In genomic region chr2:32907442-32907841, GRCm38 (mm10) we compare ENCODE assay signal across 8 mouse cellular contexts. TPM values are rescaled to one million over a fixed set of nuclear protein-coding genes. Genes with fewer than 3 reads are reported as not detected.
DNase-seq lines count a peak whose midpoint lies in the region; ATAC-seq and TF ChIP-seq lines count a peak whose summit lies in the region.

No protein-coding gene starts in this region.

- DNase-seq in kidney, postnatal 4 days: peak; percentile 45 to 61
- DNase-seq in kidney, postnatal 10 days: no peak
- DNase-seq in frontal cortex, postnatal 36 days (ENCODE audit: low spot score in 2 of 2): no peak
- DNase-seq in c-Kit-positive CD71-positive TER-119-positive erythroid progenitor cells, embryonic 14.5 days (ENCODE audit: low spot score): no peak
- no peak for DNase-seq in thymus, adult 2 months

- H3K9me3 ChIP-seq in embryonic facial prominence, embryonic 12.5 days: no peaks in the 10 kb centered on the region
- no peaks in the 10 kb centered on the region for H3K9me3 ChIP-seq in hindbrain, embryonic 16.5 days (ENCODE audit: control insufficient read depth, low read length)
- no peaks in the 10 kb centered on the region for H3K9me3 ChIP-seq in midbrain, embryonic 16.5 days (replicated peaks; ENCODE audit: control insufficient read depth, low read length, poor library complexity, severe bottlenecking)

- peaks cover 24% of the 10 kb centered on the region for H3K4me1 ChIP-seq in embryonic facial prominence, embryonic 12.5 days
- peaks cover 28% of the 10 kb centered on the region for H3K4me1 ChIP-seq in hindbrain, embryonic 16.5 days (ENCODE audit: control insufficient read depth, insufficient read depth, low read depth, low read length)
- H3K4me1 ChIP-seq in midbrain, embryonic 16.5 days (ENCODE audit: control insufficient read depth, insufficient read depth, low read length): peaks cover 16% of the 10 kb centered on the region
- no peaks in the 10 kb centered on the region for H3K4me1 ChIP-seq in thymus, adult 2 months (replicated peaks; ENCODE audit: control insufficient read depth, insufficient read depth, low read length)

- peak overlapping the region; percentile 24; the same call in 1 of the 2 replicates for H3K9ac ChIP-seq in embryonic facial prominence, embryonic 12.5 days
- H3K9ac ChIP-seq in hindbrain, embryonic 16.5 days (ENCODE audit: low read depth, low read length): no peak overlapping the region; the same call in 1 of the 2 replicates
- no peak overlapping the region for H3K9ac ChIP-seq in midbrain, embryonic 16.5 days (ENCODE audit: low read depth, low read length)

- H3K27ac ChIP-seq in embryonic facial prominence, embryonic 12.5 days: peak overlapping the region; percentile 79
- H3K27ac ChIP-seq in hindbrain, embryonic 16.5 days (ENCODE audit: low read depth, low read length): peak overlapping the region; percentile 68
- H3K27ac ChIP-seq in midbrain, embryonic 16.5 days (ENCODE audit: low read length): peak overlapping the region; percentile 5
- no peak overlapping the region for H3K27ac ChIP-seq in thymus, adult 2 months (ENCODE audit: control insufficient read depth, insufficient read depth, low read length)

- WGBS in embryonic facial prominence, embryonic 12.5 days: 53% methylated on average over 8 of the region's 8 CpGs
- 44% methylated on average over 8 of the region's 8 CpGs for WGBS in hindbrain, embryonic 16.5 days
- WGBS in midbrain, embryonic 16.5 days: 38% methylated on average over 8 of the region's 8 CpGs
- 93% methylated on average over 8 of the region's 8 CpGs for WGBS in thymus, adult 2 months

- H3K27me3 ChIP-seq in embryonic facial prominence, embryonic 12.5 days: no peaks in the 10 kb centered on the region
- no peaks in the 10 kb centered on the region for H3K27me3 ChIP-seq in hindbrain, embryonic 16.5 days (replicated peaks; ENCODE audit: control insufficient read depth, insufficient read depth, low read length)
- no peaks in the 10 kb centered on the region for H3K27me3 ChIP-seq in midbrain, embryonic 16.5 days (ENCODE audit: control insufficient read depth, insufficient read depth, low read depth, low read length)
- H3K27me3 ChIP-seq in thymus, adult 2 months (ENCODE audit: control insufficient read depth, insufficient read depth, low read length): no peaks in the 10 kb centered on the region

- TF ChIP-seq POLR2A in thymus, adult 2 months (IDR thresholded peaks at IDR 0.05; ENCODE audit: control insufficient read depth, extremely low read depth, insufficient read depth, low read length, poor library complexity): no peak

- H3K4me3 ChIP-seq in embryonic facial prominence, embryonic 12.5 days: no peak overlapping the region
- H3K4me3 ChIP-seq in hindbrain, embryonic 16.5 days (ENCODE audit: low read length): no peak overlapping the region
- no peak overlapping the region for H3K4me3 ChIP-seq in midbrain, embryonic 16.5 days (ENCODE audit: low read depth, low read length)
- H3K4me3 ChIP-seq in thymus, adult 2 months (ENCODE audit: control insufficient read depth, insufficient read depth, low read length): no peak overlapping the region

- no peak overlapping the region for H3K4me2 ChIP-seq in embryonic facial prominence, embryonic 12.5 days (replicated peaks)
- no peak overlapping the region for H3K4me2 ChIP-seq in hindbrain, embryonic 16.5 days (ENCODE audit: low read length)
- no peak overlapping the region for H3K4me2 ChIP-seq in midbrain, embryonic 16.5 days (ENCODE audit: low read length)

- TF ChIP-seq CTCF in thymus, adult 2 months (IDR thresholded peaks at IDR 0.05; ENCODE audit: borderline replicate concordance, control insufficient read depth, extremely low read depth, insufficient read depth, low read length, poor library complexity): no peak

- no peak for ATAC-seq in embryonic facial prominence, embryonic 12.5 days (ENCODE audit: insufficient number of reproducible peaks, insufficient read depth, low FRiP score, low TSS enrichment)
- no peak for ATAC-seq in hindbrain, embryonic 16.5 days
- no peak for ATAC-seq in midbrain, embryonic 16.5 days

- H3K36me3 ChIP-seq in embryonic facial prominence, embryonic 12.5 days: peaks cover 24% of the 10 kb centered on the region
- H3K36me3 ChIP-seq in hindbrain, embryonic 16.5 days (ENCODE audit: control insufficient read depth, insufficient read depth, low read length): peaks cover 6% of the 10 kb centered on the region
- peaks cover 10% of the 10 kb centered on the region; the same call in 1 of the 2 replicates for H3K36me3 ChIP-seq in midbrain, embryonic 16.5 days (ENCODE audit: control insufficient read depth, insufficient read depth, low read length)
- no peaks in the 10 kb centered on the region for H3K36me3 ChIP-seq in thymus, adult 2 months (ENCODE audit: control insufficient read depth, insufficient read depth, low read length)

RNA-seq across cellular contexts. Expression of gene Fam129b, which starts 31.5 kb away (rescaled TPM):
- polyA plus RNA-seq in embryonic facial prominence, embryonic 12.5 days (2016; fragmentation: Nextera tagmentation; extraction: Ambion mirVana): 48.8 and 54.7 TPM in 2 replicates
- 31.7 and 37.0 TPM in 2 replicates for polyA plus RNA-seq in hindbrain, embryonic 16.5 days (2015; fragmentation: Nextera tagmentation; extraction: Ambion mirVana)
- 25.3 and 27.4 TPM in 2 replicates for polyA plus RNA-seq in midbrain, embryonic 16.5 days (2015; fragmentation: Nextera tagmentation; extraction: Ambion mirVana)
- 20.8 and 22.9 TPM in 2 replicates for polyA plus RNA-seq in thymus, adult 2 months (2012; rRNA removed)

RNA-seq across cellular contexts. Expression of gene Rpl12, which starts 53.9 kb away (rescaled TPM):
- polyA plus RNA-seq in embryonic facial prominence, embryonic 12.5 days (2016; fragmentation: Nextera tagmentation; extraction: Ambion mirVana): 160 and 169 TPM in 2 replicates
- polyA plus RNA-seq in hindbrain, embryonic 16.5 days (2015; fragmentation: Nextera tagmentation; extraction: Ambion mirVana): 78.7 and 85.4 TPM in 2 replicates
- polyA plus RNA-seq in midbrain, embryonic 16.5 days (2015; fragmentation: Nextera tagmentation; extraction: Ambion mirVana): 76.2 and 81.9 TPM in 2 replicates
- polyA plus RNA-seq in thymus, adult 2 months (2012; rRNA removed): 495 and 552 TPM in 2 replicates

RNA-seq across cellular contexts. Expression of gene Lrsam1, which starts 54.0 kb away (rescaled TPM):
- 14.3 and 14.4 TPM in 2 replicates for polyA plus RNA-seq in embryonic facial prominence, embryonic 12.5 days (2016; fragmentation: Nextera tagmentation; extraction: Ambion mirVana)
- polyA plus RNA-seq in hindbrain, embryonic 16.5 days (2015; fragmentation: Nextera tagmentation; extraction: Ambion mirVana): 24.5 and 28.3 TPM in 2 replicates
- 24.7 and 29.0 TPM in 2 replicates for polyA plus RNA-seq in midbrain, embryonic 16.5 days (2015; fragmentation: Nextera tagmentation; extraction: Ambion mirVana)
- 13.7 and 15.3 TPM in 2 replicates for polyA plus RNA-seq in thymus, adult 2 months (2012; rRNA removed)

Comparison
In these comparisons a context has a peak if more than half of its experiments do, and no peak if none do; other contexts are left out.
1. DNase-seq: peak in kidney, postnatal 4 days (2 of 2); none in kidney, postnatal 10 days (single experiment), frontal cortex, postnatal 36 days (0 of 2), c-Kit-positive CD71-positive TER-119-positive erythroid progenitor cells, embryonic 14.5 days (single experiment) and thymus, adult 2 months (single experiment).